Comparison of ENCODE assay signal across 24 mouse cellular contexts in genomic region chr15:12506514-12506913, GRCm38 (mm10).
DNase-seq lines count a peak whose midpoint lies in the region; ATAC-seq lines count a peak whose summit lies in the region.
"Had no signal": no experiment of that assay in that cellular context is flagged by ENCODE, and none has a peak within 500 bp of the region (broad histone marks: within the 10 kb centered on the region; RNA-seq: fewer than 3 reads in every experiment).

No protein-coding gene starts in this region.

- H3K27ac ChIP-seq in embryonic facial prominence, embryonic 12.5 days: 0 out of 2 replicates have a peak overlapping the region, but pooled peaks have one; percentile 46
- H3K27ac ChIP-seq in embryonic facial prominence, embryonic 10.5 days (replicated peaks): no peak overlapping the region
- H3K27ac ChIP-seq in neural tube, embryonic 13.5 days (replicated peaks): 0 out of 2 replicates have a peak overlapping the region, but pooled peaks have one; percentile 25
- H3K27ac ChIP-seq in midbrain, embryonic 15.5 days: 0 out of 2 replicates have a peak overlapping the region, but pooled peaks have one; percentile 31
- H3K27ac ChIP-seq: embryonic facial prominence, embryonic 13.5 days; liver, embryonic 15.5 days; lung, embryonic 15.5 days had no signal

- H3K27me3 ChIP-seq in embryonic facial prominence, embryonic 12.5 days: no peaks in the 10 kb centered on the region
- H3K27me3 ChIP-seq in embryonic facial prominence, embryonic 10.5 days (replicated peaks; ENCODE audit: low read depth, poor library complexity, severe bottlenecking): no peaks in the 10 kb centered on the region
- H3K27me3 ChIP-seq in neural tube, embryonic 13.5 days: no peaks in the 10 kb centered on the region
- no peaks in the 10 kb centered on the region for H3K27me3 ChIP-seq in midbrain, embryonic 15.5 days (replicated peaks)
- H3K27me3 ChIP-seq: embryonic facial prominence, embryonic 13.5 days; liver, embryonic 15.5 days; lung, embryonic 15.5 days had no signal

- no peak overlapping the region for H3K9ac ChIP-seq in embryonic facial prominence, embryonic 12.5 days
- H3K9ac ChIP-seq in neural tube, embryonic 13.5 days: no peak overlapping the region
- H3K9ac ChIP-seq in midbrain, embryonic 15.5 days: no peak overlapping the region
- H3K9ac ChIP-seq: embryonic facial prominence, embryonic 13.5 days; liver, embryonic 15.5 days; lung, embryonic 15.5 days had no signal

- no peak for ATAC-seq in embryonic facial prominence, embryonic 12.5 days (ENCODE audit: insufficient number of reproducible peaks, insufficient read depth, low FRiP score, low TSS enrichment)
- peak; percentile 52; the same call in 1 of the 2 replicates for ATAC-seq in neural tube, embryonic 13.5 days (ENCODE audit: low read depth)
- ATAC-seq in midbrain, embryonic 15.5 days (replicated peaks): peak; percentile 43; the same call in 1 of the 2 replicates
- ATAC-seq: activated CD4-positive, CD25-positive, alpha-beta regulatory T cell, adult 4 months; forebrain, embryonic 14.5 days; inflammation-experienced regulatory T-cells, adult 6 months had no signal

- no peaks in the 10 kb centered on the region for H3K36me3 ChIP-seq in embryonic facial prominence, embryonic 12.5 days
- no peaks in the 10 kb centered on the region for H3K36me3 ChIP-seq in embryonic facial prominence, embryonic 10.5 days (replicated peaks)
- no peaks in the 10 kb centered on the region for H3K36me3 ChIP-seq in neural tube, embryonic 13.5 days
- H3K36me3 ChIP-seq in midbrain, embryonic 15.5 days (replicated peaks): no peaks in the 10 kb centered on the region
- H3K36me3 ChIP-seq: embryonic facial prominence, embryonic 13.5 days; limb, embryonic 10.5 days; liver, embryonic 15.5 days; lung, embryonic 15.5 days had no signal

- no peak overlapping the region for H3K4me3 ChIP-seq in embryonic facial prominence, embryonic 12.5 days
- no peak overlapping the region for H3K4me3 ChIP-seq in embryonic facial prominence, embryonic 10.5 days
- no peak overlapping the region for H3K4me3 ChIP-seq in neural tube, embryonic 13.5 days
- no peak overlapping the region for H3K4me3 ChIP-seq in midbrain, embryonic 15.5 days
- H3K4me3 ChIP-seq: embryonic facial prominence, embryonic 13.5 days; erythroblast, embryonic 14.5 days; limb, embryonic 10.5 days; liver, embryonic 15.5 days; lung, embryonic 15.5 days had no signal

- 75% methylated on average over 10 of the region's 10 CpGs for WGBS in embryonic facial prominence, embryonic 12.5 days
- 86% methylated on average over 10 of the region's 10 CpGs for WGBS in embryonic facial prominence, embryonic 10.5 days
- WGBS in neural tube, embryonic 13.5 days: 65% methylated on average over 10 of the region's 10 CpGs
- WGBS in midbrain, embryonic 15.5 days: 50% methylated on average over 10 of the region's 10 CpGs

- peaks cover 16% of the 10 kb centered on the region for H3K4me1 ChIP-seq in embryonic facial prominence, embryonic 12.5 days
- peaks cover 29% of the 10 kb centered on the region for H3K4me1 ChIP-seq in embryonic facial prominence, embryonic 10.5 days
- peaks cover 21% of the 10 kb centered on the region for H3K4me1 ChIP-seq in neural tube, embryonic 13.5 days (replicated peaks)
- peaks cover 23% of the 10 kb centered on the region for H3K4me1 ChIP-seq in midbrain, embryonic 15.5 days
- H3K4me1 ChIP-seq: liver, embryonic 15.5 days; lung, embryonic 15.5 days had no signal

- H3K4me2 ChIP-seq in embryonic facial prominence, embryonic 12.5 days (replicated peaks): no peak overlapping the region
- no peak overlapping the region for H3K4me2 ChIP-seq in neural tube, embryonic 13.5 days
- H3K4me2 ChIP-seq in midbrain, embryonic 15.5 days: 0 out of 2 replicates have a peak overlapping the region, but pooled peaks have one; percentile 3
- H3K4me2 ChIP-seq: embryonic facial prominence, embryonic 13.5 days; liver, embryonic 15.5 days; lung, embryonic 15.5 days had no signal

- H3K9me3 ChIP-seq in embryonic facial prominence, embryonic 12.5 days: no peaks in the 10 kb centered on the region
- no peaks in the 10 kb centered on the region for H3K9me3 ChIP-seq in embryonic facial prominence, embryonic 10.5 days
- H3K9me3 ChIP-seq in neural tube, embryonic 13.5 days: no peaks in the 10 kb centered on the region
- no peaks in the 10 kb centered on the region for H3K9me3 ChIP-seq in midbrain, embryonic 15.5 days
- H3K9me3 ChIP-seq: embryonic facial prominence, embryonic 13.5 days; limb, embryonic 10.5 days; liver, embryonic 15.5 days; lung, embryonic 15.5 days had no signal

- no peak for DNase-seq in embryonic facial prominence, embryonic 10.5 days (ENCODE audit: low spot score)
- DNase-seq in neural tube, embryonic 10.5 days (ENCODE audit: extremely low spot score, low spot score): no peak
- DNase-seq in layer of hippocampus, adult 9-11 months: no peak
- no peak for DNase-seq in lung, postnatal 4 days
- DNase-seq: adrenal gland, adult 8-10 months; cerebellum, adult 18-20 months; cerebellum, postnatal 14 days; gastrocnemius, postnatal 25 days; heart, adult 18-20 months; kidney, adult 18-20 months; liver; lung, postnatal 36 days; thymus, postnatal 14 days had no signal
